Mouse (Mus musculus): ENCODE data around the gene Egfl8. TPM values are rescaled to one million over a fixed set of nuclear protein-coding genes. Genes with fewer than 3 reads are reported as not detected.

Egfl8 gene
- polyA plus RNA-seq, 1 experiment from 2014 or later: 6.1 TPM

- Histone ChIP-seq H3K36me3 (ENCODE audit: control insufficient read depth, insufficient read depth, low read length) (no peaks in the 10 kb centered on the region), H3K4me2 (ENCODE audit: low read length) (peak overlapping the region; percentile 92), H3K4me3 (ENCODE audit: low read depth, low read length) (peak overlapping the region; percentile 73), H3K27ac (ENCODE audit: low read length) (peak overlapping the region; percentile 85), H3K9me3 (replicated peaks; ENCODE audit: control insufficient read depth, low read length, poor library complexity, severe bottlenecking) (no peaks in the 10 kb centered on the region), H3K9ac (ENCODE audit: low read depth, low read length) (peak overlapping the region; percentile 78), H3K4me1 (ENCODE audit: control insufficient read depth, insufficient read depth, low read length) (peaks cover 46% of the 10 kb centered on the region), H3K27me3 (ENCODE audit: control insufficient read depth, insufficient read depth, low read depth, low read length) (0 out of 2 replicates have a peak, but pooled peaks cover 1% of the 10 kb centered on the region)
- under 1% methylated on average over 36 of the region's 45 CpGs for WGBS
- ATAC-seq: peak; percentile 65
Measured at GRCm38 (mm10) chr17:34627093-34627942, 11.5 kb upstream of the Egfl8 start.

- H3K27me3 ChIP-seq (ENCODE audit: control insufficient read depth, insufficient read depth, low read depth, low read length): no peaks in the 10 kb centered on the region
- H3K36me3 ChIP-seq (ENCODE audit: control insufficient read depth, insufficient read depth, low read length): no peaks in the 10 kb centered on the region
- peak overlapping the region; percentile 92 for H3K4me2 ChIP-seq (ENCODE audit: low read length)
- peaks cover 43% of the 10 kb centered on the region for H3K4me1 ChIP-seq (ENCODE audit: control insufficient read depth, insufficient read depth, low read length)
- under 1% methylated on average over 17 of the region's 18 CpGs for WGBS
- ATAC-seq: peak; percentile 46
- H3K9ac ChIP-seq (ENCODE audit: low read depth, low read length): peak overlapping the region; percentile 78
- H3K27ac ChIP-seq (ENCODE audit: low read length): peak overlapping the region; percentile 85
- no peaks in the 10 kb centered on the region for H3K9me3 ChIP-seq (replicated peaks; ENCODE audit: control insufficient read depth, low read length, poor library complexity, severe bottlenecking)
- peak overlapping the region; percentile 73 for H3K4me3 ChIP-seq (ENCODE audit: low read depth, low read length)
Measured at GRCm38 (mm10) chr17:34626773-34627092, 11.0 kb upstream of the Egfl8 start.

- Histone ChIP-seq H3K4me3 (ENCODE audit: low read depth, low read length) (peak overlapping the region; percentile 73), H3K4me2 (ENCODE audit: low read length) (peak overlapping the region; percentile 92), H3K36me3 (ENCODE audit: control insufficient read depth, insufficient read depth, low read length) (no peaks in the 10 kb centered on the region), H3K4me1 (ENCODE audit: control insufficient read depth, insufficient read depth, low read length) (peaks cover 38% of the 10 kb centered on the region), H3K9me3 (replicated peaks; ENCODE audit: control insufficient read depth, low read length, poor library complexity, severe bottlenecking) (no peaks in the 10 kb centered on the region), H3K27me3 (ENCODE audit: control insufficient read depth, insufficient read depth, low read depth, low read length) (no peaks in the 10 kb centered on the region), H3K27ac (ENCODE audit: low read length) (peak overlapping the region; percentile 85), H3K9ac (ENCODE audit: low read depth, low read length) (peak overlapping the region; percentile 78)
- no peak; the same call in 1 of the 2 replicates for ATAC-seq
- 52% methylated on average over 16 of the region's 16 CpGs for WGBS
Measured at GRCm38 (mm10) chr17:34626062-34626772, 10.4 kb upstream of the Egfl8 start.

DNA sequence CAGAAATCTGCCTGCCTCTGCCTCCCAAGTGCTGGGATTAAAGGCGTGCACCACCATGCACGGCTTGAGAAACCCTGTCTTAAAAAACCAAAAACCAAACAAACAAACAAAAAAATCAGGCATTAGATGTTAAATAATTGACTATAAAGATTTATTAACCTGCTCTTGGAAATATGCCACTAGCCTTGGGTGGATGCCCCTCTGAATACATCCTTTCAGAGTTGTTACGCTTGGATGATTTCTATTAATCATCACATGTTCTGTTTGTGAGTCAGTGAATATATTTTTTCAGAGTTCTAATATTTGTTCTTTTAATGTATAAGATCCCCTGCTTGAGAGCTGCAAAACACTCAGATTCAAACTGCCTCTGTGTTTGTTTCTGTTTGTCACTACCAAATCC, 9.2 kb upstream of the Egfl8 start:
- H3K4me2 ChIP-seq (ENCODE audit: low read length): no peak overlapping the region
- no peaks in the 10 kb centered on the region for H3K27me3 ChIP-seq (ENCODE audit: control insufficient read depth, insufficient read depth, low read depth, low read length)
- no peak overlapping the region for H3K9ac ChIP-seq (ENCODE audit: low read depth, low read length)
- peaks cover 26% of the 10 kb centered on the region for H3K4me1 ChIP-seq (ENCODE audit: control insufficient read depth, insufficient read depth, low read length)
- no peak overlapping the region for H3K4me3 ChIP-seq (ENCODE audit: low read depth, low read length)
- WGBS: 96% methylated on average over 3 of the region's 3 CpGs
- H3K9me3 ChIP-seq (replicated peaks; ENCODE audit: control insufficient read depth, low read length, poor library complexity, severe bottlenecking): no peaks in the 10 kb centered on the region
- no peak overlapping the region for H3K27ac ChIP-seq (ENCODE audit: low read length)
- H3K36me3 ChIP-seq (ENCODE audit: control insufficient read depth, insufficient read depth, low read length): peaks cover 3% of the 10 kb centered on the region; the same call in 1 of the 2 replicates
- ATAC-seq: no peak

GRCm38 (mm10) chr17:34623161-34623560, 7.4 kb upstream of the Egfl8 start:
- Histone ChIP-seq H3K27me3 (ENCODE audit: control insufficient read depth, insufficient read depth, low read depth, low read length) (no peaks in the 10 kb centered on the region), H3K4me3 (ENCODE audit: low read depth, low read length) (no peak overlapping the region), H3K4me2 (ENCODE audit: low read length) (no peak overlapping the region), H3K36me3 (ENCODE audit: control insufficient read depth, insufficient read depth, low read length) (peaks cover 8% of the 10 kb centered on the region; the same call in 1 of the 2 replicates), H3K9me3 (replicated peaks; ENCODE audit: control insufficient read depth, low read length, poor library complexity, severe bottlenecking) (no peaks in the 10 kb centered on the region), H3K27ac (ENCODE audit: low read length) (no peak overlapping the region), H3K4me1 (ENCODE audit: control insufficient read depth, insufficient read depth, low read length) (peaks cover 12% of the 10 kb centered on the region), H3K9ac (ENCODE audit: low read depth, low read length) (no peak overlapping the region)
- no peak for ATAC-seq
- 88% methylated on average over 9 of the region's 9 CpGs for WGBS

GRCm38 (mm10) chr17:34621006-34621405, 5.2 kb upstream of the Egfl8 start:
- Histone ChIP-seq H3K9me3 (replicated peaks; ENCODE audit: control insufficient read depth, low read length, poor library complexity, severe bottlenecking) (no peaks in the 10 kb centered on the region), H3K27ac (ENCODE audit: low read length) (no peak overlapping the region), H3K4me3 (ENCODE audit: low read depth, low read length) (no peak overlapping the region), H3K4me1 (ENCODE audit: control insufficient read depth, insufficient read depth, low read length) (peaks cover 4% of the 10 kb centered on the region), H3K4me2 (ENCODE audit: low read length) (no peak overlapping the region), H3K36me3 (ENCODE audit: control insufficient read depth, insufficient read depth, low read length) (peaks cover 9% of the 10 kb centered on the region; the same call in 1 of the 2 replicates), H3K9ac (ENCODE audit: low read depth, low read length) (no peak overlapping the region), H3K27me3 (ENCODE audit: control insufficient read depth, insufficient read depth, low read depth, low read length) (no peaks in the 10 kb centered on the region)
- no peak for ATAC-seq
- 92% methylated on average over 8 of the region's 8 CpGs for WGBS

DNA sequence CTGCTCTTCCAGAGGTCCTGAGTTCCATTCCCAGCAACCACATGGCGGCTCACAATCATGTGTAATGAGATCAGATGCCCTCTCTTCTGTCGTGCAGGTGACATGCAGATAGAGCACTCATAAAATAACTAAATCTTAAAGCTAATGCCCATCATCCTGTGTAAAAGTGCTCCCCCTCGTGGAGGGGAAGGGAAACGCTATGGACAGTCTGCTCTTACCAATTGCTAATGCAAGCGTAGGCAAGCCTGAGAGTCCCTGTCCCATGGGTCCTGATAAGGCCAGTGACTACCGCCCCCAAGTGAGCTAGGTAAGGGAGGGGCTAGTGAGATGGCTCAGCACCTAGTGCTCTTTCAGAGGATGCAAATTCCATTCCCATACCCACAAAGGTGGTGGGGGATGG, 3.2 kb upstream of the Egfl8 start:
- H3K4me2 ChIP-seq (ENCODE audit: low read length): no peak overlapping the region
- no peaks in the 10 kb centered on the region for H3K27me3 ChIP-seq (ENCODE audit: control insufficient read depth, insufficient read depth, low read depth, low read length)
- H3K4me3 ChIP-seq (ENCODE audit: low read depth, low read length): no peak overlapping the region
- 16% methylated on average over 6 of the region's 6 CpGs for WGBS
- H3K9ac ChIP-seq (ENCODE audit: low read depth, low read length): no peak overlapping the region
- H3K9me3 ChIP-seq (replicated peaks; ENCODE audit: control insufficient read depth, low read length, poor library complexity, severe bottlenecking): no peaks in the 10 kb centered on the region
- no peak for ATAC-seq
- H3K4me1 ChIP-seq (ENCODE audit: control insufficient read depth, insufficient read depth, low read length): no peaks in the 10 kb centered on the region
- H3K36me3 ChIP-seq (ENCODE audit: control insufficient read depth, insufficient read depth, low read length): peaks cover 9% of the 10 kb centered on the region
- H3K27ac ChIP-seq (ENCODE audit: low read length): no peak overlapping the region

DNA sequence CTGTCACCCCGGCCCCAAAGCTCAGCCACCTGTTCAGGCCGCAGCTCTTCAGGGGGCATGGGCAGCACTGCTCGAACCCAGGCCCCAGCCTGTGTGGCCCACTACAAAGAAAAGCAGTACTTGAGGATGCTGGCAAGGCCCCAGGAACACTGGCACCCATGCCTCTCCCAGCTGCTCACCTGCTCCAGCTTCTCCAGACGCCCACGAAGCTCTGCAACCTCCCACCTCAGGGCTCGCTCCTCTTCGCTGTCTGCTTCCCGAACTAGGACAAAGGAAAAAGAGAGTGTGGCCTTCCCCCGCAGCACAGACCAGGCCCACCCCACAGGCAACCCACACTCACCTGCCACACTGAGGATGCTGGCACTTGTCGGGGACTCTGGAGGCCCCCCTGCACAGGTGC, 1.9 kb downstream of the Egfl8 start:
- Histone ChIP-seq H3K4me1 (ENCODE audit: control insufficient read depth, insufficient read depth, low read length) (peaks cover 4% of the 10 kb centered on the region; the same call in 1 of the 2 replicates), H3K4me2 (ENCODE audit: low read length) (no peak overlapping the region), H3K27ac (ENCODE audit: low read length) (no peak overlapping the region), H3K4me3 (ENCODE audit: low read depth, low read length) (no peak overlapping the region), H3K9me3 (replicated peaks; ENCODE audit: control insufficient read depth, low read length, poor library complexity, severe bottlenecking) (no peaks in the 10 kb centered on the region), H3K27me3 (ENCODE audit: control insufficient read depth, insufficient read depth, low read depth, low read length) (no peaks in the 10 kb centered on the region), H3K36me3 (ENCODE audit: control insufficient read depth, insufficient read depth, low read length) (peaks cover 23% of the 10 kb centered on the region), H3K9ac (ENCODE audit: low read depth, low read length) (no peak overlapping the region)
- WGBS: 88% methylated on average over 10 of the region's 10 CpGs
- ATAC-seq: no peak
